Mouse (Mus musculus) kidney, adult 2 months (tissue): ENCODE results near the gene Capn5.

Experiments used
- CTCF ChIP-seq: fragments of 200-500 bp; conservative IDR thresholded peaks from 2 replicates; pipeline ENCODE4 v1.5.1; 2011; ENCODE audit warnings: low read depth, mild to moderate bottlenecking, control low read depth, low read length, moderate library complexity, mixed read lengths; ENCODE audit not compliant: insufficient read depth, insufficient read length
- POLR2A ChIP-seq: fragments of 200-500 bp; IDR thresholded peaks from one replicate; pipeline ENCODE4 v1.6.1; 2011; ENCODE audit warnings: low read depth, low read length, control low read depth

- peak; percentile 31 for TF ChIP-seq CTCF
- TF ChIP-seq POLR2A: no peak
Observed at GRCm38 (mm10) chr7:98131751-98132150, 46.3 kb downstream of the Capn5 start.
